Mouse (Mus musculus): ENCODE results near the gene Gm13290. TPM values are rescaled to one million over a fixed set of nuclear protein-coding genes. Genes with fewer than 3 reads are reported as not detected.
A peak's percentile ranks its signal among the peaks of the same experiment; 100 is the strongest.
"Not testable (repeated sequence)": the region's sequence is repeated elsewhere in the genome, so short reads cannot be mapped to it uniquely, and the experiment has no call there.

The Gm13290 gene
- total RNA-seq, 2 experiments from 2014 or later: not detected

DNA sequence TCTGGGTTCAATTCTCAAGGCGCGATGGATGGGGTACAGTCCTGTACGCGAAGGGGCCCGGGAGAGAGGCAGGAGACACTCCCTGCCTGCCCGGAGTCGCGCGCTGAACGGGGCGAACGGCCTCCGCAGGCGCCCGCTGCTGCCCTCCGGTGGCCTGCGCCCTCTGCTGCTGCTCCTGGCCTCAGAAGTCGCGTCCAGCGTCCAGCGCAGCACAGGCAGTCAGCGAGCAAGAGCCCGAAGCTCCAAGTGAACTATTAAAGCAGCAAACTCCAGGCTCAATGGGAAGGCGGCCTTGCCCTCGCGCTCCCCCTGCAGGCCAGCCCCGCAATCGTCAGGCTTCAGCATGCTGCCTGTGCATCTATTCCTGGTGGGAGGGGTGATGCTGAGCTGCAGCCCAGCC is 13.2 kb upstream of the Gm13290 start:
- peak overlapping the region; percentile 61 for H3K4me3 ChIP-seq

DNA sequence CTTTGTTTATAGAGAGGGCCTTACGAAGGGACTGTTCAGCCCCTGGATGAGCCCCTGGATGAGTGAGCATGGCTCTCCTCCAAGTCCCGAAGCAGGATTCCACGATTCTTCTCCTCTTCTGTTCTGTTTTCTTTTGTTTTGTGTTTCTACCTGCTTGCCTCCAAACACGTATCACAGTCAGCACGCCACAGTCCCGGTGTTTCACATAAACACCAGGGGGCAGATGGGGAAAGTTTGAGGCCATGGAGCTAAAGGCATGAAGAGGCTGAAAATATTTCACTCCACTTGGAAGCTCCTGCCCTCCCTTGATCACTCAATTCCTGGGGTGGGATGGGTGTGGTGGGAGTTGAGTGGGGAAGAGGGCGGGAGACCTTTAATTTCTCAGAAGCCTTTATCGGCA is 11.9 kb upstream of the Gm13290 start:
- H3K4me3 ChIP-seq; intact Hi-C loops (cut with DNase I); H3K27ac ChIP-seq: not testable (repeated sequence)
- peak; percentile 51 for DNase-seq

More for the DNA sequence above, 13.2 kb upstream of the Gm13290 start:
- intact Hi-C loops (cut with DNase I): not testable (repeated sequence)
- peak; percentile 87 for DNase-seq
- peak overlapping the region; percentile 71 for H3K27ac ChIP-seq
- TF ChIP-seq CTCF (IDR thresholded peaks at IDR 0.05): peak; percentile 64

DNA sequence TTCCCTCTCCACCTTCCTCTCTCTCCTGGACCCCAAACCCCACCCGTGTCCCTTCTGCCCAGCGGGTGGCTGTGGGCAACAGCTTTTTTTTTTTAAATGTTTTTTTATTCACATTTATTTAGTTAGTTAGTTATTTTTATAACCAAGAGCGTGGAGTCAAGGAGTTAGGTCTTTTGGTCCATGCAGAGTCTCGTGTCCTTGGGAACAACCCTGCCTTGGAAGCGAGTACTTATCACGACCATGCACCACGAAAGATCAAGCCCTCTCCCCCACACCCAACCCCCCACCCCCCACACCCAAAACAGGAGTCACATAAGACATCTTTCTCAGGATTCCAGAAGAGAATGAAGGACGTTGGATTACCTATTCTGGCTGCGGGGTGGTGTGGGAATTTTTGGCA is 11.3 kb upstream of the Gm13290 start:
- H3K27ac ChIP-seq; DNase-seq; intact Hi-C loops (cut with DNase I); H3K4me3 ChIP-seq: not testable (repeated sequence)

DNA sequence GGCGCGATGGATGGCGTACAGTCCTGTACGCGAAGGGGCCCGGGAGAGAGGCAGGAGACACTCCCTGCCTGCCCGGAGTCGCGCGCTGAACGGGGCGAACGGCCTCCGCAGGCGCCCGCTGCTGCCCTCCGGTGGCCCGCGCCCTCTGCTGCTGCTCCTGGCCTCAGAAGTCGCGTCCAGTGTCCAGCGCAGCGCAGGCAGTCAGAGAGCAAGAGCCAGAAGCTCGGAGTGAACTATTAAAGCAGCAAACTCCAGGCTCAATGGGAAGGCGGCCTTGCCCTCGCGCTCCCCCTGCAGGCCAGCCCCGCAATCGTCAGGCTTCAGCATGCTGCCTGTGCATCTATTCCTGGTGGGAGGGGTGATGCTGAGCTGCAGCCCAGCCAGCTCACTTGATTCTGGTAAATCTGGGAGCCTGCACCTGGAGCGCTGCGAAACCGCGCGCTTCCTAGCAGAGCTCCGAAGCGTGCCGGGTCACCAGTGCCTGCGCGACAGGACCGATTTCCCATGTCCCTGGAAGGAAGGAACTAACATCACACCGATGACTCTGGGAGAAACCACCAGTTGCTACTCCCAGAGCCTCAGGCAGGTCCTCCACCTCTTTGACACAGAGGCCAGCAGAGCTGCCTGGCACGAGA is 10.1 kb upstream of the Gm13290 start:
- H3K27ac ChIP-seq: peak overlapping the region; percentile 65
- DNase-seq: peak; percentile 74
- intact Hi-C loops (cut with DNase I): not testable (repeated sequence)
- peak; percentile 61 for TF ChIP-seq CTCF (IDR thresholded peaks at IDR 0.05)
- peak overlapping the region; percentile 59 for H3K4me3 ChIP-seq

DNA sequence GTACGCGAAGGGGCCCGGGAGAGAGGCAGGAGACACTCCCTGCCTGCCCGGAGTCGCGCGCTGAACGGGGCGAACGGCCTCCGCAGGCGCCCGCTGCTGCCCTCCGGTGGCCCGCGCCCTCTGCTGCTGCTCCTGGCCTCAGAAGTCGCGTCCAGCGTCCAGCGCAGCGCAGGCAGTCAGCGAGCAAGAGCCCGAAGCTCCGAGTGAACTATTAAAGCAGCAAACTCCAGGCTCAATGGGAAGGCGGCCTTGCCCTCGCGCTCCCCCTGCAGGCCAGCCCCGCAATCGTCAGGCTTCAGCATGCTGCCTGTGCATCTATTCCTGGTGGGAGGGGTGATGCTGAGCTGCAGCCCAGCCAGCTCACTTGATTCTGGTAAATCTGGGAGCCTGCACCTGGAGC is 3.0 kb downstream of the Gm13290 start, which contains the start of gene Gm13289:
Gene Gm13289 (plus strand): TSS at position 301 of the 400 bp plus-strand sequence.
- H3K4me3 ChIP-seq; intact Hi-C loops (cut with DNase I); DNase-seq; H3K27ac ChIP-seq: not testable (repeated sequence)

DNA sequence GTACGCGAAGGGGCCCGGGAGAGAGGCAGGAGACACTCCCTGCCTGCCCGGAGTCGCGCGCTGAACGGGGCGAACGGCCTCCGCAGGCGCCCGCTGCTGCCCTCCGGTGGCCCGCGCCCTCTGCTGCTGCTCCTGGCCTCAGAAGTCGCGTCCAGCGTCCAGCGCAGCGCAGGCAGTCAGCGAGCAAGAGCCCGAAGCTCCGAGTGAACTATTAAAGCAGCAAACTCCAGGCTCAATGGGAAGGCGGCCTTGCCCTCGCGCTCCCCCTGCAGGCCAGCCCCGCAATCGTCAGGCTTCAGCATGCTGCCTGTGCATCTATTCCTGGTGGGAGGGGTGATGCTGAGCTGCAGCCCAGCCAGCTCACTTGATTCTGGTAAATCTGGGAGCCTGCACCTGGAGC is 5.9 kb downstream of the Gm13290 start, which contains the start of gene Gm13272:
Gene Gm13272 (plus strand): TSS at position 301 of the 400 bp plus-strand sequence.
- H3K27ac ChIP-seq; intact Hi-C loops (cut with DNase I); H3K4me3 ChIP-seq; DNase-seq: not testable (repeated sequence)

DNA sequence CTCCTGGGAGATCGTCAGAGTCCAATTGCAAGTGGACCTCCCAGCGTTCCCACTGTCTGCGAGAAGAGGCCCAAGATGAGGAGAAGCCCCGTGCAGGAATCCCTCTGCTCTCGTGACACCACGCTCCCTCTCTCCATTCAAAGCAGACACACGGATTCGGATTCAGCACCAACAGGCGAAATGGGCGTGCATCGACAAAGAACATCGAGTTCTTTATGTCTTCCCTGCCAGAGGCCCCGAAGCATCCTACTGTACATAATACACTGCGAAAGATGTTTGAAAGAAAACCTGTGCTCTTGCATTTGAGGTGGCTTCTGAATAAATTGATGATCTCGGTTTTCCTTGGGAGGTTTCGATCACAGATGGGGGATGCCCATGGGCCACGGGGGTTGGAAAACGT is 6.7 kb downstream of the Gm13290 start:
- DNase-seq; H3K27ac ChIP-seq; H3K4me3 ChIP-seq; intact Hi-C loops (cut with DNase I): not testable (repeated sequence)

DNA sequence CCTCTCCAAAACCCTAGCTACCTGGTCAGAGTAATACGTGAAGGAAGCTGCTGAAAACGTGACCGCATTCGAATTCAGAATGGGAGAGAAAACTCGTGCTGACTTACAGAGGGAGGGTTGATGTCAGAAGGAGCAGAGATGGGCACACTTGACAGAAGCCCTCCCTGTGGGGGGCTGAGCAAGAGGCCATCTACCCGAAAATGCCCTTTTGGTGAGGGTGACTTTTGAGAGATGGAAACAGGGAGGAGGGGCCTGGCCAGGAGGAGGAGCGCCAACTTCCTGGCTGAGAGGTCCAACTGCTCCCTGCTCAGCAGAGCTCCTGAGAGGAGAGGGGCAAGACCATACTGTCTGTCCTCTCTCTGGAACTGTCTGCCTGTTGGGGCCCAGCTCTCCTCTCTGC is 8.2 kb downstream of the Gm13290 start, which contains the start of gene Ifnz:
Gene Ifnz (plus strand): TSS at position 301 of the 400 bp plus-strand sequence.
- DNase-seq; intact Hi-C loops (cut with DNase I): not testable (repeated sequence)
- H3K27ac ChIP-seq: peak within 1 kb of the TSS; percentile 61; the same call in 1 of the 2 replicates
- H3K4me3 ChIP-seq: peak within 1 kb of the TSS; percentile 57

DNA sequence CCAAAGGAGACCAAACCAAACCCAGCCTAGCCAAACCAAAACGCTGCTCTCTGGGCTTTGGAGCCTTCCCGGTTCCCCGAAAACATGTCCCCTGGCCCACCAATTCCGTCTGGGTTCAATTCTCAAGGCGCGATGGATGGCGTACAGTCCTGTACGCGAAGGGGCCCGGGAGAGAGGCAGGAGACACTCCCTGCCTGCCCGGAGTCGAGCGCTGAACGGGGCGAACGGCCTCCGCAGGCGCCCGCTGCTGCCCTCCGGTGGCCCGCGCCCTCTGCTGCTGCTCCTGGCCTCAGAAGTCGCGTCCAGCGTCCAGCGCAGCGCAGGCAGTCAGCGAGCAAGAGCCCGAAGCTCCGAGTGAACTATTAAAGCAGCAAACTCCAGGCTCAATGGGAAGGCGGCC is 8.7 kb downstream of the Gm13290 start:
- intact Hi-C loops (cut with DNase I): not testable (repeated sequence)
- peak; percentile 28 for DNase-seq
- TF ChIP-seq CTCF (IDR thresholded peaks at IDR 0.05): peak; percentile 13; the same call in 1 of the 2 replicates
- Histone ChIP-seq H3K27ac (peak overlapping the region; percentile 61; the same call in 1 of the 2 replicates), H3K4me3 (peak overlapping the region; percentile 57)

DNA sequence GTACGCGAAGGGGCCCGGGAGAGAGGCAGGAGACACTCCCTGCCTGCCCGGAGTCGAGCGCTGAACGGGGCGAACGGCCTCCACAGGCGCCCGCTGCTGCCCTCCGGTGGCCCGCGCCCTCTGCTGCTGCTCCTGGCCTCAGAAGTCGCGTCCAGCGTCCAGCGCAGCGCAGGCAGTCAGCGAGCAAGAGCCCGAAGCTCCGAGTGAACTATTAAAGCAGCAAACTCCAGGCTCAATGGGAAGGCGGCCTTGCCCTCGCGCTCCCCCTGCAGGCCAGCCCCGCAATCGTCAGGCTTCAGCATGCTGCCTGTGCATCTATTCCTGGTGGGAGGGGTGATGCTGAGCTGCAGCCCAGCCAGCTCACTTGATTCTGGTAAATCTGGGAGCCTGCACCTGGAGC is 11.8 kb downstream of the Gm13290 start, which contains the start of gene Gm13276:
Gene Gm13276 (plus strand): TSS at position 301 of the 400 bp plus-strand sequence.
- H3K27ac ChIP-seq; DNase-seq; intact Hi-C loops (cut with DNase I); H3K4me3 ChIP-seq: not testable (repeated sequence)

DNA sequence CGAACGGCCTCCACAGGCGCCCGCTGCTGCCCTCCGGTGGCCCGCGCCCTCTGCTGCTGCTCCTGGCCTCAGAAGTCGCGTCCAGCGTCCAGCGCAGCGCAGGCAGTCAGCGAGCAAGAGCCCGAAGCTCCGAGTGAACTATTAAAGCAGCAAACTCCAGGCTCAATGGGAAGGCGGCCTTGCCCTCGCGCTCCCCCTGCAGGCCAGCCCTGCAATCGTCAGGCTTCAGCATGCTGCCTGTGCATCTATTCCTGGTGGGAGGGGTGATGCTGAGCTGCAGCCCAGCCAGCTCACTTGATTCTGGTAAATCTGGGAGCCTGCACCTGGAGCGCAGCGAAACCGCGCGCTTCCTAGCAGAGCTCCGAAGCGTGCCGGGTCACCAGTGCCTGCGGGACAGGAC is 14.8 kb downstream of the Gm13290 start, which contains the start of gene Gm13277:
Gene Gm13277 (plus strand): TSS at position 231 of the 400 bp plus-strand sequence.
- H3K4me3 ChIP-seq; H3K27ac ChIP-seq; intact Hi-C loops (cut with DNase I): not testable (repeated sequence)
- DNase-seq: peak; percentile 72
- TF ChIP-seq CTCF (IDR thresholded peaks at IDR 0.05): peak; percentile 51

DNA sequence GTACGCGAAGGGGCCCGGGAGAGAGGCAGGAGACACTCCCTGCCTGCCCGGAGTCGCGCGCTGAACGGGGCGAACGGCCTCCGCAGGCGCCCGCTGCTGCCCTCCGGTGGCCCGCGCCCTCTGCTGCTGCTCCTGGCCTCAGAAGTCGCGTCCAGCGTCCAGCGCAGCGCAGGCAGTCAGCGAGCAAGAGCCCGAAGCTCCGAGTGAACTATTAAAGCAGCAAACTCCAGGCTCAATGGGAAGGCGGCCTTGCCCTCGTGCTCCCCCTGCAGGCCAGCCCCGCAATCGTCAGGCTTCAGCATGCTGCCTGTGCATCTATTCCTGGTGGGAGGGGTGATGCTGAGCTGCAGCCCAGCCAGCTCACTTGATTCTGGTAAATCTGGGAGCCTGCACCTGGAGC is 17.6 kb downstream of the Gm13290 start, which contains the start of gene Gm13278:
Gene Gm13278 (plus strand): TSS at position 301 of the 400 bp plus-strand sequence.
- H3K27ac ChIP-seq; H3K4me3 ChIP-seq; DNase-seq; intact Hi-C loops (cut with DNase I): not testable (repeated sequence)

DNA sequence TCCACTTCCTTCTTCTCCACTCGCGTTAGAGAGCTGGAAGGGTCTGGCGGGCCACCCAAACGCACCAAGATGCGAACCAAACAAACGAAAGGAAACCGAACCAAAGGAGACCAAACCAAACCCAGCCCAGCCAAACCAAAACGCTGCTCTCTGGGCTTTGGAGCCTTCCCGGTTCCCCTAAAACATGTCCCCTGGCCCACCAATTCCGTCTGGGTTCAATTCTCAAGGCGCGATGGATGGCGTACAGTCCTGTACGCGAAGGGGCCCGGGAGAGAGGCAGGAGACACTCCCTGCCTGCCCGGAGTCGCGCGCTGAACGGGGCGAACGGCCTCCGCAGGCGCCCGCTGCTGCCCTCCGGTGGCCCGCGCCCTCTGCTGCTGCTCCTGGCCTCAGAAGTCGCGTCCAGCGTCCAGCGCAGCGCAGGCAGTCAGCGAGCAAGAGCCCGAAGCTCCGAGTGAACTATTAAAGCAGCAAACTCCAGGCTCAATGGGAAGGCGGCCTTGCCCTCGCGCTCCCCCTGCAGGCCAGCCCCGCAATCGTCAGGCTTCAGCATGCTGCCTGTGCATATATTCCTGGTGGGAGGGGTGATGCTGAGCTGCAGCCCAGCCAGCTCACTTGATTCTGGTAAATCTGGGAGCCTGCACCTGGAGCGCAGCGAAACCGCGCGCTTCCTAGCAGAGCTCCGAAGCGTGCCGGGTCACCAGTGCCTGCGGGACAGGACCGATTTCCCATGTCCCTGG is 20.5 kb downstream of the Gm13290 start, which contains the start of gene Gm13275:
Gene Gm13275 (plus strand): TSS at position 552 of the 740 bp plus-strand sequence.
- peak; percentile 36 for TF ChIP-seq CTCF (IDR thresholded peaks at IDR 0.05)
- peak within 1 kb of the TSS; percentile 31 for H3K4me3 ChIP-seq
- peak within 1 kb of the TSS; percentile 57 for H3K27ac ChIP-seq
- DNase-seq: peak; percentile 51
- intact Hi-C loops (cut with DNase I): not testable (repeated sequence)

DNA sequence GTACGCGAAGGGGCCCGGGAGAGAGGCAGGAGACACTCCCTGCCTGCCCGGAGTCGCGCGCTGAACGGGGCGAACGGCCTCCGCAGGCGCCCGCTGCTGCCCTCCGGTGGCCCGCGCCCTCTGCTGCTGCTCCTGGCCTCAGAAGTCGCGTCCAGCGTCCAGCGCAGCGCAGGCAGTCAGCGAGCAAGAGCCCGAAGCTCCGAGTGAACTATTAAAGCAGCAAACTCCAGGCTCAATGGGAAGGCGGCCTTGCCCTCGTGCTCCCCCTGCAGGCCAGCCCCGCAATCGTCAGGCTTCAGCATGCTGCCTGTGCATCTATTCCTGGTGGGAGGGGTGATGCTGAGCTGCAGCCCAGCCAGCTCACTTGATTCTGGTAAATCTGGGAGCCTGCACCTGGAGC is 23.5 kb downstream of the Gm13290 start, which contains the start of gene Gm13279:
Gene Gm13279 (plus strand): TSS at position 301 of the 400 bp plus-strand sequence.
- DNase-seq; H3K4me3 ChIP-seq; intact Hi-C loops (cut with DNase I); H3K27ac ChIP-seq: not testable (repeated sequence)

DNA sequence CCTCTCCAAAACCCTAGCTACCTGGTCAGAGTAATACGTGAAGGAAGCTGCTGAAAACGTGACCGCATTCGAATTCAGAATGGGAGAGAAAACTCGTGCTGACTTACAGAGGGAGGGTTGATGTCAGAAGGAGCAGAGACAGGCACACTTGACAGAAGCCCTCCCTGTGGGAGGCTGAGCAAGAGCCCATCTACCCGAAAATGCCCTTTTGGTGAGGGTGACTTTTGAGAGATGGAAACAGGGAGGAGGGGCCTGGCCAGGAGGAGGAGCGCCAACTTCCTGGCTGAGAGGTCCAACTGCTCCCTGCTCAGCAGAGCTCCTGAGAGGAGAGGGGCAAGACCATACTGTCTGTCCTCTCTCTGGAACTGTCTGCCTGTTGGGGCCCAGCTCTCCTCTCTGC is 25.7 kb downstream of the Gm13290 start, which contains the start of gene Gm13285:
Gene Gm13285 (plus strand): TSS at position 301 of the 400 bp plus-strand sequence.
- DNase-seq; intact Hi-C loops (cut with DNase I); H3K4me3 ChIP-seq; H3K27ac ChIP-seq: not testable (repeated sequence)

DNA sequence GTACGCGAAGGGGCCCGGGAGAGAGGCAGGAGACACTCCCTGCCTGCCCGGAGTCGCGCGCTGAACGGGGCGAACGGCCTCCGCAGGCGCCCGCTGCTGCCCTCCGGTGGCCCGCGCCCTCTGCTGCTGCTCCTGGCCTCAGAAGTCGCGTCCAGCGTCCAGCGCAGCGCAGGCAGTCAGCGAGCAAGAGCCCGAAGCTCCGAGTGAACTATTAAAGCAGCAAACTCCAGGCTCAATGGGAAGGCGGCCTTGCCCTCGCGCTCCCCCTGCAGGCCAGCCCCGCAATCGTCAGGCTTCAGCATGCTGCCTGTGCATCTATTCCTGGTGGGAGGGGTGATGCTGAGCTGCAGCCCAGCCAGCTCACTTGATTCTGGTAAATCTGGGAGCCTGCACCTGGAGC is 29.3 kb downstream of the Gm13290 start, which contains the start of gene Gm13287:
Gene Gm13287 (plus strand): TSS at position 301 of the 400 bp plus-strand sequence.
- intact Hi-C loops (cut with DNase I): not testable (repeated sequence)

DNA sequence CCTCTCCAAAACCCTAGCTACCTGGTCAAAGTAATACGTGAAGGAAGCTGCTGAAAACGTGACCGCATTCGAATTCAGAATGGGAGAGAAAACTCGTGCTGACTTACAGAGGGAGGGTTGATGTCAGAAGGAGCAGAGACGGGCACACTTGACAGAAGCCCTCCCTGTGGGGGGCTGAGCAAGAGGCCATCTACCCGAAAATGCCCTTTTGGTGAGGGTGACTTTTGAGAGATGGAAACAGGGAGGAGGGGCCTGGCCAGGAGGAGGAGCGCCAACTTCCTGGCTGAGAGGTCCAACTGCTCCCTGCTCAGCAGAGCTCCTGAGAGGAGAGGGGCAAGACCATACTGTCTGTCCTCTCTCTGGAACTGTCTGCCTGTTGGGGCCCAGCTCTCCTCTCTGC is 31.6 kb downstream of the Gm13290 start, which contains the start of gene Gm13288:
Gene Gm13288 (plus strand): TSS at position 301 of the 400 bp plus-strand sequence.
- DNase-seq; intact Hi-C loops (cut with DNase I); H3K27ac ChIP-seq: not testable (repeated sequence)
- H3K4me3 ChIP-seq: 0 out of 2 replicates have a peak within 1 kb of the TSS, but pooled peaks have one; percentile 46

More for the DNA sequence above, 29.3 kb downstream of the Gm13290 start, which contains the start of gene Gm13287:
- not testable (repeated sequence) for H3K27ac ChIP-seq, H3K4me3 ChIP-seq, DNase-seq
